Mouse (Mus musculus) thymus, adult 2 months (tissue): ENCODE results near the gene Gm49383. TPM values are rescaled to one million over a fixed set of nuclear protein-coding genes. Genes with fewer than 3 reads are reported as not detected.
A peak's percentile ranks its signal among the peaks of the same experiment; 100 is the strongest.

Experiments
- DNase-seq: peaks from one replicate; pipeline ENCODE4 v3.0.0; 2021
- H3K27ac ChIP-seq: fragments of 200-500 bp; 2 replicates; pipeline ENCODE4 v1.5.1; 2012; ENCODE audit warnings: low read length, control low read depth; ENCODE audit not compliant: control insufficient read depth, insufficient read depth
- H3K27me3 ChIP-seq: fragments of 200-500 bp; 2 replicates; pipeline ENCODE4 v1.6.1; 2012; ENCODE audit warnings: mild to moderate bottlenecking, low read length, moderate library complexity, mixed read lengths; ENCODE audit not compliant: control insufficient read depth, insufficient read depth
- H3K36me3 ChIP-seq: fragments of 200-500 bp; 2 replicates; pipeline ENCODE4 v1.6.1; 2012; ENCODE audit warnings: mild to moderate bottlenecking, low read length, moderate library complexity; ENCODE audit not compliant: control insufficient read depth, insufficient read depth
- H3K4me1 ChIP-seq: fragments of 200-500 bp; replicated peaks from 2 replicates; pipeline ENCODE4 v1.6.1; 2012; ENCODE audit warnings: low read length; ENCODE audit not compliant: control insufficient read depth, insufficient read depth
- H3K4me3 ChIP-seq: fragments of 200-500 bp; 2 replicates; pipeline ENCODE4 v1.5.1; 2012; ENCODE audit warnings: mild to moderate bottlenecking, low read length, control low read depth, moderate library complexity; ENCODE audit not compliant: control insufficient read depth, insufficient read depth
- CTCF ChIP-seq: fragments of 200-500 bp; IDR thresholded peaks from 2 replicates; pipeline ENCODE4 v1.5.1; 2012; ENCODE audit warnings: mild to moderate bottlenecking, control low read depth, low read length, moderate library complexity, borderline replicate concordance; ENCODE audit not compliant: control insufficient read depth, poor library complexity, insufficient read depth; ENCODE audit errors: extremely low read depth
- POLR2A ChIP-seq: fragments of 200-500 bp; IDR thresholded peaks from 2 replicates; pipeline ENCODE4 v1.6.1; 2012; ENCODE audit warnings: mild to moderate bottlenecking, low read length, control low read depth, moderate library complexity; ENCODE audit not compliant: control insufficient read depth, poor library complexity, insufficient read depth; ENCODE audit errors: extremely low read depth
- WGBS: fragments of 180-500 bp; shearing (Covaris S2); methylation state at CpG from one replicate; pipeline ENCODE4 v1.1.7; 2018; 5-methylcytosine and 5-hydroxymethylcytosine counted together
- polyA plus RNA-seq: library from polyadenylated mRNA; depleted of rRNA; stranded (reverse); fragments of >200 nt; gene quantifications from 2 replicates; pipeline ENCODE4 v1.2.3, GENCODE M21; 2012

Gm49383 gene
- polyA plus RNA-seq, 1 experiment = 5.5 TPM

- Histone ChIP-seq H3K27me3 (no peaks in the 10 kb centered on the region), H3K4me1 (peaks cover 3% of the 10 kb centered on the region; the same call in 1 of the 2 replicates), H3K4me3 (no peak overlapping the region), H3K36me3 (no peaks in the 10 kb centered on the region), H3K27ac (no peak overlapping the region)
- TF ChIP-seq CTCF = no peak
- TF ChIP-seq POLR2A = no peak
- peak; percentile 22 for DNase-seq
- 66% methylated on average over 2 of the region's 2 CpGs for whole genome bisulfite sequencing
Measured at GRCm38 (mm10) chr12:69229251-69229650, 32.3 kb upstream of the Gm49383 start.

- Histone ChIP-seq H3K27ac (no peak within 1 kb of the TSS), H3K36me3 (no peaks in the 10 kb centered on the region), H3K4me3 (peak within 1 kb of the TSS; percentile 82), H3K4me1 (peaks cover 3% of the 10 kb centered on the region; the same call in 1 of the 2 replicates), H3K27me3 (no peaks in the 10 kb centered on the region)
- WGBS = under 1% methylated on average over 37 of the region's 37 CpGs
- TF ChIP-seq POLR2A = peak; percentile 53; the same call in 1 of the 2 replicates
- TF ChIP-seq CTCF = peak; percentile 53; the same call in 1 of the 2 replicates
- peak; percentile 86 for DNase-seq
Measured at GRCm38 (mm10) chr12:69227776-69228466, 31.0 kb upstream of the Gm49383 start, which contains the start of gene Pole2. Gene Pole2 (minus strand): TSS chr12:69228195.

DNA sequence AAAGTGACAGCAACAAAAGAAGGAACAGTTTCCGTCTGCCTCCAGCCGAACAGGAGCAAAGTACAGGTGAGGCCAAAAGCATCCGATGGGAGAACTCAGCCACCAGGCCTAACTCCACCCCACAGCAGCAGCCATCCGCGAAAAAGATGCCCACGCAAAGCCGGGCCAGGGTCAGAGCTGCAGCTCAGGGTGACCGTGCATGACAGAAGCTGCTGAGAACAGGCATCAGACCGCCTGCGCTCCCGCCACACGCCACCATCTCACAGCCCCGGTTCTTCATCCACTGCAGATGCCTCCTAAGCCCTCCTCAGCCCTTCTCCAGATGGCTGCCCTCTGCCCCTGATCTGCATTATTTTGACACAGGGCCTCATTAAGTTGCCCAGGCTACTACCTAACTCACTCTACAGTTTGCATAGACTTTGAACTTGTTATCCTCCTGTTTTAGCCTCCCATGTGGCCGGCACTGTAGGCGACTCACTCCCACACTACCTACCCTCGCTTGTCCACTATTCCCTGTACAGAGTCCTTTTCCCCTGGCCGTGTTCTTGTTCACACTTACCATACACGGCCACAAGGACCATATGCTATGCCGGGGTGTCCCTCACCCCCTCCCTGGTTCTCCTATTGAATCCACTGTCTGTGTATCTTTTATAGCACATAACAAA, 23.8 kb upstream of the Gm49383 start:
- Histone ChIP-seq H3K36me3 (peaks cover 5% of the 10 kb centered on the region; the same call in 1 of the 2 replicates), H3K4me3 (no peak overlapping the region), H3K27me3 (no peaks in the 10 kb centered on the region), H3K27ac (no peak overlapping the region), H3K4me1 (no peaks in the 10 kb centered on the region)
- DNase-seq = no peak
- TF ChIP-seq CTCF = no peak
- no peak for TF ChIP-seq POLR2A
- 97% methylated on average over 19 of the region's 19 CpGs for WGBS

DNA sequence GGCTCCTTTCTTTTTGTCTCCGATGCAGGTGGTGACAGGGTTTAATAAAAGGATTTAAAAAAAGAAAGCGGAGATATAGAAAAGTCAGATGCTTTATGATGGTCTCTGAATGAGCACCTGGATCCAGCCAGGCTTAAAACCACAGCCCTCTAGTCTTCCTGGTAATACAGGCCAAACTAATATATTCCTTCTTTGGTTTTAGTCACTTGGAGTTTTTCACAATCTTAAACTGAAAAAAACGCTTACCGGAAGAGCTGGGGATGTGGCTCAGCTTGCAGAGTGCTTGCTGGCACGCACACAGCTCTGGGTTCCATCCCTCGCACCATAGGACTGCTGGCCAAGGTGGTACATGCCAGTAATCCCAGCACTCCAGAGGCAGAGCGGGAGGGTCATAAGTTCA, 19.7 kb upstream of the Gm49383 start:
- no peak for TF ChIP-seq POLR2A
- TF ChIP-seq CTCF = no peak
- Histone ChIP-seq H3K27me3 (no peaks in the 10 kb centered on the region), H3K27ac (no peak overlapping the region), H3K36me3 (peaks cover 8% of the 10 kb centered on the region; the same call in 1 of the 2 replicates), H3K4me3 (no peak overlapping the region), H3K4me1 (no peaks in the 10 kb centered on the region)
- DNase-seq = no peak
- WGBS = 95% methylated on average over 7 of the region's 7 CpGs

DNA sequence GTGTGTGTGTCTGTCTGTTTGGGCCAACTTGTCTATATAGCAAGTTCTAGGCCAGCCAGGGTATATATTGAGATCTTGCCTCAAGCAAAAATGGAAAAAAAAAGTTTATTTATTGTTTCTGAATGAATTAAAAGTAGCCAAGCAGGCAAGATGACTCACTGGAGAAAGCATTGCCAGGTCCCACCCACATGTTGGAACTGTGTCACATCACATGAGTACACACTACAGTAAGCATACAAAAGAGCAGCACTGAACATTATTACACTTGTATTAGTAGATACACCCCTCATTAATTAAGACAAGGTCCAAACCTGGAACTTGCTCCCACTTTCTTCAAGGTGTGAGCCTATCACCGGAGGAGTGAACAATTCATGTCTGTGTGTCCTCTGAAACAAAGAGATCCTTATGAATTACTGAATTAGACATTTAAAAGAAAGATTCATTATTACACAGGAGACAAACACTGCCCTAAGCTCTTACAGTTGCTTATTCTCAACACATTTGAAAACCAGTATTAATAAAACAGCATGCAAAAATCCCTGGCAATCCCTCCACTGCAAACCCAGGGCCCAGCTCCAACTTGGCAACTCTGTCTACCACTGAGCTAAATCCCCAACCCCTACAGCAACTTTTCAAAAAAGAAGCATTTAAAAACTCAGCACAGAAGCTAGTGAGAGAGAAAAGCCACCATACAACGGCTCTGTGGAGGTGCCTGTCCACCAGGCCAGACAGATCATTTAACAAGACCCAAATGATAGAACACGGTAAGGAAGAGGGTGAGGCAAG, 18.3 kb upstream of the Gm49383 start:
- Histone ChIP-seq H3K4me1 (no peaks in the 10 kb centered on the region), H3K4me3 (no peak overlapping the region), H3K36me3 (peaks cover 3% of the 10 kb centered on the region; the same call in 1 of the 2 replicates), H3K27me3 (no peaks in the 10 kb centered on the region), H3K27ac (no peak overlapping the region)
- TF ChIP-seq POLR2A (no peak), CTCF (no peak)
- 95% methylated on average over 3 of the region's 3 CpGs for WGBS
- DNase-seq = no peak

DNA sequence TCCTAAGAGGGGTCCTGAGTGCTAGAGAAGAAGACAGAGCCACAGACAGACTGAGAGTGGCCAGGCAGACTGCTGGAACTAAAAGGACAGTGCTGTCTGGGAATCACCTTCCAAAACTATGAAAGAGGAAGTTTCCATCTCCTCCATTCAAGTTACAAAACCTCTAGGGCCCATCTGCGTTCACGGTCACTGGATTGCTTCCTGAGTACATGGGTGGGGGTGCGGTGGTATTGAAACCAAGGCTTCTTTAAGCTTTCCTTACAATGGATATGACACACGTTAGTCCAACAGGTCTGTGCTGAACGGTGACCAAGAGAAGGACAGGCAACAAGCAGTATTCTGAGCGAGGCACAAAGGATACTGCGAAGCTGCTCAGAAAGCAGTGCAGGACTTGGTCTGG, 17.5 kb upstream of the Gm49383 start:
- no peak for DNase-seq
- no peaks in the 10 kb centered on the region for H3K27me3 ChIP-seq
- WGBS = 87% methylated on average over 7 of the region's 7 CpGs
- H3K4me3 ChIP-seq = no peak overlapping the region
- no peak for TF ChIP-seq POLR2A
- TF ChIP-seq CTCF = no peak
- H3K27ac ChIP-seq = no peak overlapping the region
- H3K36me3 ChIP-seq = peaks cover 3% of the 10 kb centered on the region; the same call in 1 of the 2 replicates
- H3K4me1 ChIP-seq = no peaks in the 10 kb centered on the region
